Mouse (Mus musculus) olfactory bulb, adult 2 months (tissue): ENCODE results near the gene 4932438A13Rik. TPM values are rescaled to one million over a fixed set of nuclear protein-coding genes. Genes with fewer than 3 reads are reported as not detected.

Source experiments
- H3K27ac ChIP-seq: fragments of 200-500 bp; 2 replicates; pipeline ENCODE4 v1.5.1; 2012; ENCODE audit warnings: low read depth, low read length; ENCODE audit not compliant: insufficient read depth
- H3K4me1 ChIP-seq: fragments of 200-500 bp; 2 replicates; pipeline ENCODE4 v1.6.1; 2012; ENCODE audit warnings: low read length; ENCODE audit not compliant: control insufficient read depth, insufficient read depth
- H3K4me3 ChIP-seq: fragments of 200-500 bp; 2 replicates; pipeline ENCODE4 v1.5.1; 2012; ENCODE audit warnings: mild to moderate bottlenecking, low read depth, low read length, moderate library complexity; ENCODE audit not compliant: insufficient read depth
- CTCF ChIP-seq: fragments of 200-500 bp; IDR thresholded peaks from 2 replicates; pipeline ENCODE4 v1.5.1; 2012; ENCODE audit warnings: low read depth, mild to moderate bottlenecking, low read length, moderate library complexity; ENCODE audit not compliant: insufficient read depth
- POLR2A ChIP-seq: fragments of 200-500 bp; IDR thresholded peaks from 2 replicates; pipeline ENCODE4 v1.6.1; 2012; ENCODE audit warnings: mild to moderate bottlenecking, low read depth, low read length, moderate library complexity; ENCODE audit not compliant: insufficient read depth
- WGBS: fragments of 180-500 bp; shearing (Covaris S2); methylation state at CpG from one replicate; pipeline ENCODE4 v1.1.7; 2018; 5-methylcytosine and 5-hydroxymethylcytosine counted together
- polyA plus RNA-seq: library from polyadenylated mRNA; stranded (reverse); fragments of >200 nt; gene quantifications from 2 replicates; pipeline ENCODE4 v1.2.4, GENCODE M21; 2012; ENCODE audit warnings: low replicate concordance; ENCODE audit not compliant: missing spikeins, insufficient read depth, insufficient read length

The 4932438A13Rik gene
- polyA plus RNA-seq: 204 and 208 TPM in 2 replicates

GRCm38 (mm10) chr3:36862721-36863275 lies at the start of gene 4932438A13Rik:
TSS of gene 4932438A13Rik (plus strand) at chr3:36863104.
- peak within 1 kb of the TSS; percentile 53 for H3K27ac ChIP-seq
- peak; percentile 81 for TF ChIP-seq POLR2A
- TF ChIP-seq CTCF: no peak
- WGBS: 1% methylated on average over 38 of the region's 38 CpGs
- no peaks in the 10 kb centered on the region for H3K4me1 ChIP-seq
- H3K4me3 ChIP-seq: peak within 1 kb of the TSS; percentile 85

- no peak for TF ChIP-seq CTCF
- no peak for TF ChIP-seq POLR2A
Observed at GRCm38 (mm10) chr3:36816633-36817032, 46.3 kb upstream of the 4932438A13Rik start.

DNA sequence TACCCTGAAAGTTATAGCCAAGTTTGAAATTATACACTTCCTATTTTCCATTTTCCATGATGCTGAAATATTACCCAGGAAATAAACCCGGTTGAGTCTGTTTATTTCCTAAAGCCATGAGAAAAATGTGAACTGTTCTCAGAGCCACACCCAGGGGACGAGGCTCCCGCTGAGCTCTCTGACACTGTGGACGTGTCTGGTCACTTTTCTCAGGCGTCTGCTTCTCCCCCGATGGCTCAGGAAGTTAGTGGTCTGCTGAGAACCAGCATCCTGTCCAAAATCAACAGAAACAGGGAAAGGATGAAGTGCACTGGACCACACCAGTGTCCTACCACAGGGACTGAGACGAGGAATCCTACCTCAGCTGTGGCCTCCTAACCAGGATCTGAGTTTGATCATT lies 43.5 kb upstream of the 4932438A13Rik start:
- Histone ChIP-seq H3K4me1 (no peaks in the 10 kb centered on the region), H3K4me3 (no peak overlapping the region), H3K27ac (no peak overlapping the region)
- no peak for TF ChIP-seq POLR2A
- no peak for TF ChIP-seq CTCF
- WGBS: 78% methylated on average over 7 of the region's 7 CpGs

More at GRCm38 (mm10) chr3:36816633-36817032, 46.3 kb upstream of the 4932438A13Rik start:
- Histone ChIP-seq H3K27ac (no peak overlapping the region), H3K4me1 (no peaks in the 10 kb centered on the region), H3K4me3 (no peak overlapping the region)
- 91% methylated on average over 5 of the region's 5 CpGs for WGBS

GRCm38 (mm10) chr3:36821037-36821436 lies 41.9 kb upstream of the 4932438A13Rik start:
- H3K27ac ChIP-seq: no peak overlapping the region
- WGBS: 80% methylated on average over 9 of the region's 9 CpGs
- H3K4me3 ChIP-seq: no peak overlapping the region
- TF ChIP-seq POLR2A (no peak), CTCF (no peak)
- H3K4me1 ChIP-seq: no peaks in the 10 kb centered on the region

GRCm38 (mm10) chr3:36825098-36825497 lies 37.8 kb upstream of the 4932438A13Rik start:
- Histone ChIP-seq H3K4me1 (no peaks in the 10 kb centered on the region), H3K27ac (no peak overlapping the region), H3K4me3 (no peak overlapping the region)
- TF ChIP-seq CTCF (no peak), POLR2A (no peak)
- 83% methylated on average over 1 of the region's 1 CpGs for WGBS

- no peaks in the 10 kb centered on the region for H3K4me1 ChIP-seq
- no peak overlapping the region for H3K27ac ChIP-seq
- 98% methylated on average over 4 of the region's 4 CpGs for WGBS
- no peak for TF ChIP-seq POLR2A
- TF ChIP-seq CTCF: no peak
- no peak overlapping the region for H3K4me3 ChIP-seq
Observed at GRCm38 (mm10) chr3:36825554-36825953, 37.4 kb upstream of the 4932438A13Rik start.

DNA sequence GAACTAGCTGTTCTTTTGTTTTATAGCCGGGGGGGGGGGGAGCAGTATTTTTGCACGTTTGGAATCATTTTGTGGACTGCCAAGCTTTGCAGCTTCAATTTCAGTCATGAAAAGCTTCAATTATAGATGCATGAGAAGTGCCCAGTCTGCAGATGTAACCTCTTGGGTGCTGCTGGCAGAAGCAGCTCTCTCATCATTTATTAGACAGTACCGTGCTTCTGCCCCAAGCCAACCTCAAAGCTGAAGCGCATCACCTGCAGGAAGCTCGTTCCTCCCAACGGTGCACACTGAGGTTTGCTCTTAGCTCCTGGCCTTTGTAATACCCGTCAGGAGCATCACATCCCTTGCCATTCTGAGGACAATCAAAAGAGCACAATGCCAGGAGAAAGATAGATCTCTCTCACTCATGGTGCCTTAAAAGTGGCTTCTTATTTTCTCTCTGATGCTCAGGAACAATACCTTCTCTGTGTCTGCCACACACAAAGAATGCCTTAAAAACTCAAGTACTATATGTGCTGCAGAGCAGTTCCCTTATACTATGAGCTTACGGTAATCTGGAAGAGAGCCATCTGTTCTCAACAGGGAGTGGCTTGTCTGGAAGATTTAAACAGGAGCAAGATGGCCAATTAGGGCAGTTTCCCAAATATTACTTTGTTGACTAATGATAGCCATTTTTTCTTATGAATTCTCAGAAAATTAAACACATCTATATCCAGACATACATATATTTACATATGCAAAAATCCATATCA lies 35.5 kb upstream of the 4932438A13Rik start:
- Histone ChIP-seq H3K27ac (no peak overlapping the region), H3K4me3 (no peak overlapping the region), H3K4me1 (no peaks in the 10 kb centered on the region)
- WGBS: 30% methylated on average over 8 of the region's 8 CpGs
- TF ChIP-seq POLR2A: no peak

GRCm38 (mm10) chr3:36830218-36830617 lies 32.7 kb upstream of the 4932438A13Rik start:
- Histone ChIP-seq H3K27ac (no peak overlapping the region), H3K4me3 (no peak overlapping the region), H3K4me1 (no peaks in the 10 kb centered on the region)
- no peak for TF ChIP-seq POLR2A
- no peak for TF ChIP-seq CTCF
- 97% methylated on average over 3 of the region's 3 CpGs for WGBS

DNA sequence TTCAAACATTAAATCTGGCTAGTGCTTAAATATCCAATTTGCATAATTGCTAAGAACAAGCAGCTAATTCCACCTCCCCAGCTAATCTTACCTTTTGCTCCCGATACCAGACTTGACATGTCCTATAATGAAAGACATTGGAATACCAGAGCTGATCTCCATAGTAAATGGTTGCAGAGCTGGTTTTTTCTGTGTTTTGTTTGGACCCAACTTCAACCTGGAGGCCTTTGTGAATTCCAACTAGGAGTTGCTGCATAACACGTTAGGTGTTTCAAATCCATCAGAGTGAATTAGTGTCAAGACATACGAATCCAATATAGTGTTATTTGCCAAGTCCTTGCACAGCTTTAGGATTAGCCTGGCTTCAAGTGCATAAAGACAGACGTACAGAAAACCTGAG lies 28.5 kb upstream of the 4932438A13Rik start:
- WGBS: 79% methylated on average over 4 of the region's 4 CpGs
- Histone ChIP-seq H3K27ac (no peak overlapping the region), H3K4me3 (no peak overlapping the region), H3K4me1 (peaks cover 2% of the 10 kb centered on the region; the same call in 1 of the 2 replicates)
- TF ChIP-seq CTCF (no peak), POLR2A (no peak)
